Mouse (Mus musculus) spleen, postnatal 10 days (tissue): ENCODE results near the gene Ppip5k2.

Source experiments
- DNase-seq, 2 experiments: peaks; one replicate each; pipeline ENCODE4 v3.0.0; 2021 to 2022; ENCODE audit warnings: low spot score in 2 of 2

Gene Ppip5k2

GRCm38 (mm10) chr1:97759841-97760240 is 10.4 kb downstream of the Ppip5k2 start:
- no peak for DNase-seq

- no peak for DNase-seq
These were observed 15.8 kb downstream of the Ppip5k2 start for GRCm38 (mm10) chr1:97754392-97754791.

GRCm38 (mm10) chr1:97753216-97753615 is 17.0 kb downstream of the Ppip5k2 start:
- DNase-seq: no peak

- no peak for DNase-seq
These were observed 22.0 kb downstream of the Ppip5k2 start for GRCm38 (mm10) chr1:97748163-97748562.

GRCm38 (mm10) chr1:97746261-97746660 is 23.9 kb downstream of the Ppip5k2 start:
- DNase-seq: no peak

GRCm38 (mm10) chr1:97745712-97746111 is 24.5 kb downstream of the Ppip5k2 start:
- DNase-seq: no peak

GRCm38 (mm10) chr1:97743063-97743462 is 27.1 kb downstream of the Ppip5k2 start:
- no peak for DNase-seq

GRCm38 (mm10) chr1:97729339-97729738 is 40.9 kb downstream of the Ppip5k2 start:
- DNase-seq: no peak

GRCm38 (mm10) chr1:97726730-97727129 is 43.5 kb downstream of the Ppip5k2 start:
- peak in 1 of 2 experiments; percentile 23 for DNase-seq

GRCm38 (mm10) chr1:97718440-97718839 is 51.8 kb downstream of the Ppip5k2 start:
- DNase-seq: no peak

GRCm38 (mm10) chr1:97714334-97714868 is 55.8 kb downstream of the Ppip5k2 start:
- no peak for DNase-seq

GRCm38 (mm10) chr1:97710520-97710919 is 59.7 kb downstream of the Ppip5k2 start:
- no peak for DNase-seq

GRCm38 (mm10) chr1:97705389-97705788 is 64.8 kb downstream of the Ppip5k2 start:
- no peak for DNase-seq

- no peak for DNase-seq
These were observed 65.6 kb downstream of the Ppip5k2 start for GRCm38 (mm10) chr1:97704646-97705045.

- DNase-seq: no peak
These were observed 71.1 kb downstream of the Ppip5k2 start for GRCm38 (mm10) chr1:97698956-97699570.

- no peak for DNase-seq
These were observed 72.9 kb downstream of the Ppip5k2 start for GRCm38 (mm10) chr1:97697273-97697672.

- DNase-seq: no peak
These were observed 76.4 kb downstream of the Ppip5k2 start for GRCm38 (mm10) chr1:97693825-97694224.

- peak; percentile 25 to 68 for DNase-seq
These were observed 81.5 kb downstream of the Ppip5k2 start for GRCm38 (mm10) chr1:97688756-97689155.

GRCm38 (mm10) chr1:97676526-97677177 is 93.6 kb downstream of the Ppip5k2 start:
- DNase-seq: no peak

GRCm38 (mm10) chr1:97676115-97676514 is 94.1 kb downstream of the Ppip5k2 start:
- no peak for DNase-seq

GRCm38 (mm10) chr1:97672849-97673248 is 97.4 kb downstream of the Ppip5k2 start:
- DNase-seq: no peak

GRCm38 (mm10) chr1:97667288-97667687 is 102.9 kb downstream of the Ppip5k2 start:
- DNase-seq: no peak

- peak in 1 of 2 experiments; percentile 21 for DNase-seq
These were observed 107.9 kb downstream of the Ppip5k2 start for GRCm38 (mm10) chr1:97662324-97662723.
